Mouse (Mus musculus): ENCODE data around the gene Ghrh.

Gene Ghrh

DNA sequence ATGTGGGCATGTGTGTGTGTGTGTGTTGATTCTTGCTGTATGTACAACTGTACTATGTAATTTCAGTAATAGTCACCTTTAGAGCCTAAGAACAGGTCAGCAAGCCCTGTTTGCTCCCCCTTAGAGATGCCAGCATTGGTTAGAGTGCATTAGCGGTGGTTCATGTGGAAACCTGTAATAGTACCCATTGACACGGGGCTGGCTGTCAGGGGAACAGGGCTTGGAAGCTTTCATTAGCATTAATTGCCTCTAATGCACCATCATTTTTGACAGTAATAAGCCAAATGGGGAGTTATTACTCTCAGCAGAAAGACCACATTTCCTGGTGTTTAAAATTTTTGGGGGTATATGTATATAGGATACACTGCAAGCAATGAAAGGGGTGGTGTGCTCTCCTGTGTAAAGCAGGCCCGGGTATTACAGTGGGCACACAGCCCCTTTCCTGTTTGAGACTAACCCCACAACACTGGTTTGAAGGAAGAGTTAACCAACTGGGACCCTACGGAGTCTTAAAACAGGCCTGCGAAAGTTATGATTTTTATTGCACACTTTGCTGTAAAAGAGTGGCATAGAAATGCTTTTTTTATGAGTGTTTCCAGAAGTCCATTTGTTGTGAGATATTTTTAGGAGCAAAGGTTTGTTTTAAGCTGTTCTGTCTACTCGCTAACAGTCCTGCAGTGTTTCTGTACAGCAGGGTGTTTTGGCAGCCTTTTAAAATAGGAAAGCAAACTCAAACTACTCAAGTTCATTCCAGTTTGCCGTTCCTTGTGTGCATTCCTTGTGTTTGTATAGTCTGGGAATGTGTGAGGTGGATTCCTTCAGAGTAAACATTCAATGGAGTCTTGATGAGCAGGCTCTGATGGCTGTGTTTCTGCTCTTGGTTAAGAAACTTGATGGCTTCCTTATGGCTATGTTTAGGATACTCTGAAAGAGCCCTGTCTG, 40.9 kb downstream of the Ghrh start:
- DNase-seq = no peak

DNA sequence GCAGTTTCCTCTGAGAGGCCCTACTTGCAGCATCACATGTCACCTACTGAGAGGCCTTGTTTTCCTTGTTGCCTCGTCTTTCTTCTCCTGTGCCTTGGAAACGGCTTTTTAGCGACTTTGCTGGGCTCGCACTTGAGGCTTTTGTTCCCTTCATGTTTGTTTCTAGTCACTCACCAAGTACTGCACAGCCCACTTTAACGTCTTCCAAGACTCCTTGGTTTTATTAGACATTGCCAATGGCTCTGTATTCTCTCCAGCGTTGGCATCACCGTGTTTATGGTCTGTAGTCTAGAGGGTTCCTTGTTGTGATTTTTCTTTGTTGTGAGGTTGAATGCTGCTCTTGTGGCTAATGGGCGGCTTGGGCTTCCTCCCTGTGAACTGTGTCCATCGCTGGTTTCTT, 44.2 kb downstream of the Ghrh start:
- DNase-seq = no peak

DNA sequence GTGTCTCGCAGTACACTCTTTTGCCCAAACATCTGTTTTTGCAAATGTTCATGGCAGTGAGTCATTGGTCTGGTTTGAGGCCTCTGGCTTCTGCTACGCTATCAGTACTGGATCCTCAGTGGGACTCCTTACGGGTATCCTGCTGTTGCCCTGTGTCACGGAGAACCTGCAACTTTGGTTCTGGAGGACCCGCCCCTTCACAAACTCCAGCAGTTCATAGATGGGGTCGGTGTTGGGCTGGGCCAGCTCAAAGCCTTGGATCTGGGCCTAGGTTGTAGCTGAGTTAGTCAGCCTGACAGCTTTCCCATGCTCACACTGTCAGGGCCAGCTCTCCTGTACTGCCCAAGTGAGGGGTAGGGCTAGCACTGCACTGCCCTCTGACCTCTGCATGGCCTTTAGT, 47.3 kb downstream of the Ghrh start:
- DNase-seq = no peak

DNA sequence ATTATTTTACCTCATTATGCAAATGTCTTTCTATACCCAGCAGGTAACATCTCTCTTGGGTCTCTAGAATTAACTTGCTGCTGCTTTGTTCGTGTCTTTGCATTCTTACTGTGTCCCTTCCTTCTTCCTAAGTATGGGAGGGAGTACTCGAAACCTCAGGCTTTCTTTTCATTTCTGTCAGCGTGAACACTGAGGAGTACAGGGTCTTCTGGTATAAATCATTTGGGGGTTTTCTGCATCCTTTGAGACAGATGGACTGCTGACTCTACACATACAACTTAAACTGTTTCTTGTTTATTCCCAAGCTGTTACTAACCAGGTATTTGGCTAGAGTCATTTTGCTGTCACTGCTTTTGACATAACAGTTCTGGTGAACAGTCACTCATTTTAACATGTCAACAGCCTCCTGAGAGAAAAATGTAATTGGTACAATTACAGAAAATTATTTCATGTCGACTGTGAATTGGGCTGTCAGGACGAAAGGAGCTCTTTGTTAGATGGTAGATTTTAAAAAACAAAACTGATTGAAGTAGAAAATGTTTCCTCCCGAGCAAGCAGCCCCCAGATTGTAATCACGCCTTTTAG, 51.1 kb downstream of the Ghrh start:
- DNase-seq = no peak

DNA sequence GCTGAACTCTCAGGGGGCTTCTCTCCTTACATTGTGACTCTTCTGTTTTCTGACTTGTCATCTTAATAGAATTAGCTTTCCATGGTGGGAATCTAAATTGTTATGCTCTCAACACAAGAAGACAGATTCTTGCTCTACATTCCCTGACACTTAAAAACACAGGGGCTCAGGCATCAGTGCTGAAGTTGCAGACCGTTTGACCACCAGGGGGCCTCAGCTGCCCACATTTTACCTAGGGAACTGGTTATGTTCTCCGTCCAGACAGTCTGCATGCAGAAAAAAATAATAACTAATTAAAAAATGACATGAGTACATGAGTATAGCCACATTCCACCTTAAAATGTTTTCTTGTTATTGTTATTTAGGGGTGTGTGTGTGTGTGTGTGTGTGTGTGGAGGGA, 55.2 kb downstream of the Ghrh start:
- peak; percentile 26 for DNase-seq

DNA sequence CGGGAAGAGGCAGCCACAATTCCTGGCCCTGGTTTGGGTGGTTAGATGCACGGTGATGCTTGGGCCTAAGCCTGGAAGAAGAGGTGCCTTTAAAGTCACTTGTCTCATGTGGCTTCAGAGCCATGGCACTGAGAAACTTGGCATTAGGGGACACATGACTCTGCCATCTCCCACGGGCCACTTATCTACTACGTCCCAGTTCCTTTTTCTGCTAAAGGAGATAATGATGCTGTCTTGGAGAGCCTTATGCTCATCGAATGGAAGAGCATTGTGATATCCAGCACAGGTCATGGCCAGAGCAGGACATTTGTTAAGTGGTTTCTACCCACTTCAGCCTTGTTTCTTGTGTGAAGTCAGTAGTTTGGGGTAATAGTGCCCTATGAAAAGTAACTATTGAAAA, 58.3 kb downstream of the Ghrh start:
- no peak for DNase-seq

DNA sequence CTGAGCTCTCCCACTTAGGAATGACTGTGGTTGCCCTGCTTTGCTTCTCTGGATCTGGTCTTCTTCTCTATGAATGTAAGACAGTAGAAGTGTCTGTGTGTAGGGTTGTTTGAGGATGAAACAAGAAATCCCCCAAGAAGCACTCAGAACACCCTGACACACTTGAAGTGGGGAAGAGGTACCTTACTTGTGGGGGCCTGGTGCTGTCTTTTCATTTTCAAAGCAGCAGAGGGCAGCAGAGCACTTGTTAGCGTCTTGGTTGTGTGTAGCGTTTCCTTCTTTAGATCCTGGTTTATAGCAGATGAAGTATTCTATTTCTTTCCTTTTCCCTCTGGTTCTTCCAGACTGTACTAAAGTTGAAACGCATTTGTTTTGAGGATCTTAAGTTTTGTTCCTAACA, 59.8 kb downstream of the Ghrh start:
- peak; percentile 14 for DNase-seq

DNA sequence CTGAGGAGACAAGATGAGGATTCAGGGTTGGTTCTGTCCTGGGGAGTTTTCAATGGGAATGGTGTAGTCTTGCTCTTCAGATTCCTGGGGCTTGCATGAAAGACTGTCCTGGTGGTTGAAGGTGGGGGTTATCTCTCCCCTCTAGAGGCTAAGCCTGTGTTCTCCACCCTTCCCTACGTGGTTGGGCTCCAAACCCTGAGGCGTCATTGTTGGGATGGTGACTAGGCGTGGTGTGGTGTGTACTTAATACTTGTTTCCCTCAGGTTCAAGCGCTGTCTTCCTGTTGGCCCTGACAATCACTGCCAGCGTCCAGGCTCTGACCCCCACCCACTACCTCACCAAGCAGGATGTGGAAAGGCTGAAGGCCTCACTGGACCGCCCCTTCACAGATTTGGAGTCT, 64.0 kb downstream of the Ghrh start:
- no peak for DNase-seq

Data from kidney, adult 11 months (tissue).